Mouse (Mus musculus) effector memory CD4-positive, alpha-beta T cell, adult 5 months (primary cell): ENCODE results near the gene Klk1b26. TPM values are rescaled to one million over a fixed set of nuclear protein-coding genes. Genes with fewer than 3 reads are reported as not detected.

Experiments used
- polyA plus RNA-seq: library from polyadenylated mRNA; unstranded; fragments of 100-300 nt; shearing (Covaris generic); gene quantifications from one replicate; pipeline ENCODE4 v1.2.1, GENCODE M21; 2017

The Klk1b26 gene
- not detected for polyA plus RNA-seq

DNA sequence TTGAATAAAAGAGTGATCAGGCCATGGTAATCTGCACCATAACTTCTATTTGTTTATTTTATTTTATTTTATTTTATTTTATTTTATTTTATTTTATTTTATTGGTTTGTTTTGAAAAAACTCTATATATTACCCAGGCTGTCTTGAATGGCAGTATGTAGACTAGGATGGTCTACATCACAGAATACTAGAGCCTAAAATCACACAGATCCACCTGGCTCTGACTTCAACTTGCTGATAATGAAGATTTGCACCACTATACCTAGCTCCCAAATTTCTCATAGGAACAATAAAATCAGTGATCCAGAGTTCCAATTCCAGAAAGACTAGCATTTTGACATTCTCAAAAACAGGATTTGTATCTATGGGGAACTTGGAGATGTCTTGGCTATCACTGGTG lies at the start of gene Klk1b26:
Gene Klk1b26, plus strand, starts transcription at position 301 of the 400 bp plus-strand sequence.

DNA sequence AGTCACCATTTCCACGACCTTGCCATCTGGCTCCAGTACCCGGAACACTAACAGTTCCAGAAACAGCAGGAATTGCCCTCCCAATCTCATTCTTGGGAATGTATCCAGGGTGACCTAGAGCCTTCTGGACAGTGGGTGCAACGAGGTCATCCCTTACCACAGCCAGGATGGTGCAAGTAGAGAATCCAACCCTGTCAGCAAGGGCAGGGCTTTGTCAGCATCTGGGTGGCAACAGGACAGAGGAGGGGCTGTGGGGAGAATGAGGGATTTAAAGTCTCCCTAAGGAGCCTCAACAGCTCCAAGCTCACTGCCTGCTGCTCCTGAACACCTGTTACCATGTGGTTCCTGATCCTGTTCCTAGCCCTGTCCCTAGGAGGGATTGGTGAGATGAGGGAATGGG lies 45.5 kb upstream of the Klk1b26 start, which contains the start of gene Klk1b1:
Gene Klk1b1, plus strand, starts transcription at position 301 of the 400 bp plus-strand sequence.

DNA sequence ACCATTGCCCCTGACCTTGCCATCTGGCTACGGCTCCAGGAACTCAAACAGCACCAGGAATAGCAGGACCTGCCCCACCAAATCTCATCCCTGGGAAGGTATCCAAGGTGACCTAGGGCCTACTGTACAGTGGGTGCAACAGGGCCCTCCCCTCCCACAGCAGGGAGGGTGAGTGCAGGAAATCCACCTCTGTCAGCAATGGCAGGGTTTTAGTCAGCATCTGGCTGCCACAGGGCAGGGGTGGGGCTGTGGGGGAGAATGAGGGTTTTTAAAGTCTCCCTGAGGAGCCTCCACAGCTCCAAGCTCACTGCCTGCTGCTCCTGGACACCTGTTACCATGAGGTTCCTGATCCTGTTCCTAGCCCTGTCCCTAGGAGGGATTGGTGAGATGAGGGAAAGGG lies 36.2 kb upstream of the Klk1b26 start, which contains the start of gene Klk1b9:
Gene Klk1b9, plus strand, starts transcription at position 301 of the 400 bp plus-strand sequence.

DNA sequence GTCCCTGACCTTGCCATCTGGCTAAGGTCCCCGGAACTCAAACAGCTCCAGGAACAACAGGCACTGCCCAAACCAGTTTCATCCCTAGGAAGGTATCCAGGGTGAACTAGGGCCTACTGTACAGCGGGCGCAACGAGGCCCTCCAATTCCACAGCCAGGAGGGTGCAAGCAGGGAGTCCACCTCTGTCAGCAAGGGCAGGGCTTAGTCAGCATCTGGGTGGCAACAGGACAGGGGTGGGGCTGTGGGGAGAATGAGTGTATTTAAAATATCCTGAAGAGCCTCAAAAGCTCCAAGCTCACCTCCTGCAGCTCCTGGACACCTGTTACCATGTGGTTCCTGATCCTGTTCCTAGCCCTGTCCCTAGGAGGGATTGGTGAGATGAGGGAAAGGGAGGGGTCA lies 16.4 kb upstream of the Klk1b26 start, which contains the start of gene Klk1b11:
Gene Klk1b11, plus strand, starts transcription at position 301 of the 400 bp plus-strand sequence.

DNA sequence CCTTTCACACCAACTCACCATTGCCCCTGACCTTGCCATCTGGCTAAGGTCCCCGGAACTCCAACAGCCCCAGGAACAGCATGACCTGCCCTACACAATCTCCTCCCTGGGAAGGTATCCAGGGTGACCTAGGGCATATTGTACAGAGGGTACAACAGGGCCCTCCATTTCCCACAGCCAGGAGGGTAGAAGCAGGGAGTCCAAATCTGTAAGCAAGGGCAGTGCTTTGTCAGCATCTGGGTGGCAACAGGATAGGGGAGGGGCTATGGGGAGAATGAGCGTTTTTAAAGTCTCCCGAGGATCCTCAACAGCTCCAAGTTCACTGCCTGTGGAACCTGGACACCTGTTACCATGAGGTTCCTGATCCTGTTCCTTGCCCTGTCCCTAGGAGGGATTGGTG lies 40.0 kb downstream of the Klk1b26 start, which contains the start of gene Klk1b27:
Gene Klk1b27, plus strand, starts transcription at position 301 of the 400 bp plus-strand sequence.

Other genes starting within 250 kb of the Klk1b26 start
- gene Klk12, start 243.3 kb upstream of the Klk1b26 start, polyA plus RNA-seq = not detected
- gene Klk11, start 237.6 kb upstream of the Klk1b26 start, polyA plus RNA-seq = not detected
- gene Klk10, start 231.1 kb upstream of the Klk1b26 start, polyA plus RNA-seq = not detected
- not detected for gene Klk9, start 220.3 kb upstream of the Klk1b26 start, polyA plus RNA-seq
- gene Klk8, start 214.6 kb upstream of the Klk1b26 start, polyA plus RNA-seq = 48.5 TPM
- gene Klk7, start 200.9 kb upstream of the Klk1b26 start, polyA plus RNA-seq = not detected
- gene Klk6, start 187.7 kb upstream of the Klk1b26 start, polyA plus RNA-seq = not detected
- gene Klk5, start 170.2 kb upstream of the Klk1b26 start, polyA plus RNA-seq = not detected
- gene Klk4, start 131.0 kb upstream of the Klk1b26 start, polyA plus RNA-seq = not detected
- gene Klk15, start 78.4 kb upstream of the Klk1b26 start, polyA plus RNA-seq = not detected
- gene Klk1b8, start 61.5 kb upstream of the Klk1b26 start, polyA plus RNA-seq = not detected
- not detected for gene Klk1b1, start 45.4 kb upstream of the Klk1b26 start, polyA plus RNA-seq
- not detected for gene Klk1b9, start 36.1 kb upstream of the Klk1b26 start, polyA plus RNA-seq
- gene Klk1b11, start 16.3 kb upstream of the Klk1b26 start, polyA plus RNA-seq = not detected
- gene Klk1b27, start 40.1 kb downstream of the Klk1b26 start, polyA plus RNA-seq = not detected
- not detected for gene Klk1b21, start 90.2 kb downstream of the Klk1b26 start, polyA plus RNA-seq
- gene Klk1b22, start 100.5 kb downstream of the Klk1b26 start, polyA plus RNA-seq = not detected
- not detected for gene Klk1b16, start 124.6 kb downstream of the Klk1b26 start, polyA plus RNA-seq
- gene Klk1b24, start 176.1 kb downstream of the Klk1b26 start, polyA plus RNA-seq = not detected
- not detected for gene Klk1b3, start 186.0 kb downstream of the Klk1b26 start, polyA plus RNA-seq
- not detected for gene Klk1b4, start 195.3 kb downstream of the Klk1b26 start, polyA plus RNA-seq
- gene Klk1b5, start 203.8 kb downstream of the Klk1b26 start, polyA plus RNA-seq = not detected
- gene Klk1, start 213.2 kb downstream of the Klk1b26 start, polyA plus RNA-seq = not detected
- gene Gm36864, start 224.0 kb downstream of the Klk1b26 start, polyA plus RNA-seq = not detected
- gene 1700028J19Rik, start 234.5 kb downstream of the Klk1b26 start, polyA plus RNA-seq = 0.85 TPM
- gene 2410002F23Rik, start 234.6 kb downstream of the Klk1b26 start, polyA plus RNA-seq = 192 TPM
- not detected for gene Acp4, start 245.2 kb downstream of the Klk1b26 start, polyA plus RNA-seq
- gene Gm15517, start 249.3 kb downstream of the Klk1b26 start, polyA plus RNA-seq = not detected